Mouse (Mus musculus) cerebellum, adult 2 months (tissue): ENCODE measurements around the gene Hoxd9.

ENCODE experiments used
- CTCF ChIP-seq: fragments of 200-500 bp; IDR thresholded peaks from 2 replicates; pipeline ENCODE4 v1.5.1; 2011; ENCODE audit warnings: low read depth, mild to moderate bottlenecking, control low read depth, low read length, moderate library complexity, borderline replicate concordance; ENCODE audit not compliant: insufficient read depth
- POLR2A ChIP-seq: fragments of 200-500 bp; IDR thresholded peaks from 2 replicates; pipeline ENCODE4 v1.6.1; 2011; ENCODE audit warnings: low read length, control low read depth, borderline replicate concordance; ENCODE audit not compliant: insufficient read depth

GRCm38 (mm10) chr2:74696442-74697335, 838 bp upstream of the Hoxd9 start:
- TF ChIP-seq CTCF: no peak
- TF ChIP-seq POLR2A: no peak
